Mouse (Mus musculus) limb, embryonic 13.5 days (tissue): ENCODE measurements at regions not wholly inside any gene's neighbourhood (a gene's known extent, or its start where the extent isn't known, plus 50 kb on each side); places are given as distances from the start of the nearest gene placed in this dataset.

Experiments used
- ATAC-seq: fragments of 200-750 bp; cut with Nextera tagmentation; 2 replicates; pipeline ENCODE4 v1.8.0; 2017; ENCODE audit warnings: low read depth, moderate number of reproducible peaks, moderate TSS enrichment; ENCODE audit not compliant: low FRiP score
- H3K27ac ChIP-seq: fragments of 300-500 bp; sonication (generic); 2 replicates; pipeline ENCODE4 v1.5.1; 2015; ENCODE audit warnings: inconsistent platforms, mild to moderate bottlenecking, moderate library complexity
- H3K27me3 ChIP-seq: fragments of 300-500 bp; sonication (generic); 2 replicates; pipeline ENCODE4 v1.6.1; 2015; ENCODE audit warnings: mild to moderate bottlenecking, inconsistent platforms
- H3K36me3 ChIP-seq: fragments of 300-500 bp; sonication (generic); 2 replicates; pipeline ENCODE4 v1.6.1; 2015; ENCODE audit warnings: inconsistent platforms, mild to moderate bottlenecking, moderate library complexity
- H3K4me1 ChIP-seq: fragments of 300-500 bp; sonication (generic); 2 replicates; pipeline ENCODE4 v1.6.1; 2015; ENCODE audit warnings: inconsistent platforms
- H3K4me2 ChIP-seq: fragments of 300-500 bp; sonication (generic); replicated peaks from 2 replicates; pipeline ENCODE4 v1.6.1; 2015; ENCODE audit warnings: inconsistent platforms, mild to moderate bottlenecking, moderate library complexity
- H3K4me3 ChIP-seq: fragments of 300-500 bp; sonication (generic); 2 replicates; pipeline ENCODE4 v1.5.1; 2015; ENCODE audit warnings: moderate library complexity, mild to moderate bottlenecking, inconsistent platforms
- H3K9ac ChIP-seq: fragments of 300-500 bp; sonication (generic); 2 replicates; pipeline ENCODE4 v1.6.1; 2015; ENCODE audit warnings: mild to moderate bottlenecking, inconsistent platforms
- H3K9me3 ChIP-seq: fragments of 300-500 bp; sonication (generic); 2 replicates; pipeline ENCODE4 v1.6.1; 2016; ENCODE audit warnings: inconsistent platforms
- WGBS: fragments of 180-500 bp; shearing (Covaris S2); methylation state at CpG from one replicate; pipeline ENCODE4 v1.1.7; 2015; 5-methylcytosine and 5-hydroxymethylcytosine counted together

- no peaks in the 10 kb centered on the region for H3K36me3 ChIP-seq
- WGBS: 37% methylated on average over 4 of the region's 4 CpGs
Measured at GRCm38 (mm10) chr1:81661245-81661644, 571.7 kb upstream of the Gm9747 start.

DNA sequence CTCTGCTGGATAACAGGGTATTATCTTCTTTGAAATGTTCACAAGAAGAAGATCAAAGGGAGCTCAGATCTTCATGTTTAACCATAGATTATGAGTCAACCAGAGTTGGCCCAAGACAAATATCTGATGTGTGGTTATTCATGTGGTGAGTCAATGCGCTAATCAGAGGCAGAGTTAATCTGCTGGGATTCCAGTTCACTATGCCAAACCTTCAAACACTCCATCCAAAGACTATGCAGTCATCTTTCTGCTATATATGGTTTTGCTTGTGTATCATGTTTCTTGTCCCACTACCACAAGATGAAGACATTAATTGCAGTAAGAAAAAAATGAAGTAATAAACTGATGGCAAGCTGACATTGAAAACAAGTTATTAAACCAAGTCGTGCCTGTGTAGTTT lies 561.8 kb upstream of the Gm9747 start:
- H3K4me2 ChIP-seq: no peak overlapping the region
- WGBS: 72% methylated on average over 2 of the region's 2 CpGs

More at GRCm38 (mm10) chr1:81661245-81661644, 571.7 kb upstream of the Gm9747 start:
- Histone ChIP-seq H3K27ac (no peak overlapping the region), H3K9ac (no peak overlapping the region), H3K4me2 (no peak overlapping the region), H3K9me3 (no peaks in the 10 kb centered on the region), H3K4me3 (no peak overlapping the region), H3K4me1 (no peaks in the 10 kb centered on the region), H3K27me3 (no peaks in the 10 kb centered on the region)
- no peak for ATAC-seq

DNA sequence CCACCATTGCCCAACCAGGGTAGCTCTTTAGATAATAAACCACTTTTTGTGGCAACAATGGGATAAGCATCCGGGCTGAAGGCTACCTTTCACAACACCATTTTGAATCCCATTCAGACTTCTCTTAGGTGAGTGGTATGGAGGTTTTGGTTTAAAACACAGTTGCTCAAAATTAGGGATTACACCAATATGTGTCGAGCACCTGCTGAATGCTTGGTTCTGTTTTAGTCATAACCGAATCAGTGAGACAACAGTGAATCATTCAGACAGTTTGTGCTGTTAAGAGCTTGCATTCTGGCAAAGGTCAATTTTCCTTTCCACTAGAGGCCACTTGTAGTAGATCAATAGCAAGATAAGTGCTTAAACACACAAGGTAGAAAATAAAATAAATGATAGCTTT lies 561.2 kb upstream of the Gm9747 start:
- H3K9ac ChIP-seq: no peak overlapping the region
- H3K9me3 ChIP-seq: no peaks in the 10 kb centered on the region
- H3K4me3 ChIP-seq: no peak overlapping the region
- ATAC-seq: no peak
- WGBS: 81% methylated on average over 3 of the region's 3 CpGs
- 0 out of 2 replicates have a peak, but pooled peaks cover 7% of the 10 kb centered on the region for H3K4me1 ChIP-seq
- no peaks in the 10 kb centered on the region for H3K27me3 ChIP-seq
- H3K4me2 ChIP-seq: no peak overlapping the region
- no peaks in the 10 kb centered on the region for H3K36me3 ChIP-seq
- H3K27ac ChIP-seq: no peak overlapping the region

More for the DNA sequence above, 561.8 kb upstream of the Gm9747 start:
- Histone ChIP-seq H3K4me1 (0 out of 2 replicates have a peak, but pooled peaks cover 7% of the 10 kb centered on the region), H3K27me3 (no peaks in the 10 kb centered on the region), H3K4me3 (no peak overlapping the region), H3K9ac (no peak overlapping the region), H3K9me3 (no peaks in the 10 kb centered on the region), H3K36me3 (no peaks in the 10 kb centered on the region), H3K27ac (no peak overlapping the region)
- no peak for ATAC-seq

- peaks cover 11% of the 10 kb centered on the region for H3K4me1 ChIP-seq
- H3K4me2 ChIP-seq: no peak overlapping the region
- no peak overlapping the region for H3K9ac ChIP-seq
- no peak for ATAC-seq
- no peak overlapping the region for H3K27ac ChIP-seq
- H3K9me3 ChIP-seq: no peaks in the 10 kb centered on the region
- no peaks in the 10 kb centered on the region for H3K27me3 ChIP-seq
- 75% methylated on average over 5 of the region's 5 CpGs for WGBS
- no peak overlapping the region for H3K4me3 ChIP-seq
- H3K36me3 ChIP-seq: no peaks in the 10 kb centered on the region
Measured at GRCm38 (mm10) chr1:81675576-81676342, 557.2 kb upstream of the Gm9747 start.

- H3K9ac ChIP-seq: no peak overlapping the region
- no peak overlapping the region for H3K27ac ChIP-seq
- H3K4me2 ChIP-seq: no peak overlapping the region
- H3K4me3 ChIP-seq: no peak overlapping the region
- no peaks in the 10 kb centered on the region for H3K9me3 ChIP-seq
- H3K4me1 ChIP-seq: peaks cover 11% of the 10 kb centered on the region
- no peaks in the 10 kb centered on the region for H3K27me3 ChIP-seq
- H3K36me3 ChIP-seq: no peaks in the 10 kb centered on the region
- ATAC-seq: no peak
- WGBS: 22% methylated on average over 1 of the region's 1 CpGs
Measured at GRCm38 (mm10) chr1:81677768-81678400, 555.0 kb upstream of the Gm9747 start.

GRCm38 (mm10) chr1:81696129-81696528 lies 536.8 kb upstream of the Gm9747 start:
- Histone ChIP-seq H3K9ac (no peak overlapping the region), H3K9me3 (no peaks in the 10 kb centered on the region), H3K4me2 (no peak overlapping the region), H3K27ac (no peak overlapping the region), H3K4me1 (no peaks in the 10 kb centered on the region), H3K4me3 (no peak overlapping the region), H3K27me3 (no peaks in the 10 kb centered on the region), H3K36me3 (no peaks in the 10 kb centered on the region)
- no peak for ATAC-seq

DNA sequence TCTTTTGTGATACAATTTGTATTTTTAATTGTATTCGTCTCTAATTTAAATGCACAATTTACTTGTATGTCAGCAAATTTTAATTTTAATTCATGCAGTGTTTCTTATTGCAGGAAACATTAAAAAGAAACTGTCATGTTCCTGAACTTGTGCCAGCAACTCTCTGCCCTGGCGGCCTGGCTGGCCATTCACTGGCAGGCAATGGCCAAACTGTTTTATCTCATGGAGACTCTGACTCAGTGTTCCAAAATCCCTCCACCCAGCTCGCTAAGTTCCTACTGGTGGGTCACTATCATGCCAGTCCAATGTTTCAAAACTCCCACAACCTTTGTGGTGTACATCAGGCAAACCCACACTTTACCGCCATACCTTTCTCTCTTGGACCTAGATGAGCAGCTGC lies 523.7 kb upstream of the Gm9747 start:
- Histone ChIP-seq H3K27ac (no peak overlapping the region), H3K36me3 (no peaks in the 10 kb centered on the region), H3K27me3 (no peaks in the 10 kb centered on the region), H3K4me1 (no peaks in the 10 kb centered on the region), H3K9me3 (no peaks in the 10 kb centered on the region), H3K9ac (no peak overlapping the region), H3K4me2 (no peak overlapping the region), H3K4me3 (no peak overlapping the region)
- ATAC-seq: no peak
- 92% methylated on average over 4 of the region's 4 CpGs for WGBS

GRCm38 (mm10) chr1:81717091-81717490 lies 515.8 kb upstream of the Gm9747 start:
- Histone ChIP-seq H3K27ac (no peak overlapping the region), H3K4me3 (no peak overlapping the region), H3K4me1 (peaks cover 7% of the 10 kb centered on the region), H3K4me2 (no peak overlapping the region), H3K27me3 (no peaks in the 10 kb centered on the region), H3K36me3 (no peaks in the 10 kb centered on the region), H3K9ac (no peak overlapping the region), H3K9me3 (no peaks in the 10 kb centered on the region)
- ATAC-seq: no peak
- 79% methylated on average over 6 of the region's 6 CpGs for WGBS

GRCm38 (mm10) chr1:81718233-81718632 lies 514.7 kb upstream of the Gm9747 start:
- peak; percentile 48; the same call in 1 of the 2 replicates for ATAC-seq
- peaks cover 7% of the 10 kb centered on the region for H3K4me1 ChIP-seq

GRCm38 (mm10) chr1:81724859-81725258 lies 508.1 kb upstream of the Gm9747 start:
- H3K36me3 ChIP-seq: no peaks in the 10 kb centered on the region
- no peaks in the 10 kb centered on the region for H3K9me3 ChIP-seq
- H3K4me1 ChIP-seq: no peaks in the 10 kb centered on the region
- no peak overlapping the region for H3K4me3 ChIP-seq
- no peak overlapping the region for H3K4me2 ChIP-seq
- H3K27ac ChIP-seq: no peak overlapping the region
- ATAC-seq: no peak
- 87% methylated on average over 2 of the region's 2 CpGs for WGBS
- H3K9ac ChIP-seq: no peak overlapping the region
- no peaks in the 10 kb centered on the region for H3K27me3 ChIP-seq

More at GRCm38 (mm10) chr1:81718233-81718632, 514.7 kb upstream of the Gm9747 start:
- no peaks in the 10 kb centered on the region for H3K27me3 ChIP-seq
- H3K27ac ChIP-seq: no peak overlapping the region; the same call in 1 of the 2 replicates
- H3K4me3 ChIP-seq: no peak overlapping the region
- no peak overlapping the region for H3K4me2 ChIP-seq
- no peaks in the 10 kb centered on the region for H3K9me3 ChIP-seq
- H3K9ac ChIP-seq: no peak overlapping the region
- H3K36me3 ChIP-seq: no peaks in the 10 kb centered on the region

DNA sequence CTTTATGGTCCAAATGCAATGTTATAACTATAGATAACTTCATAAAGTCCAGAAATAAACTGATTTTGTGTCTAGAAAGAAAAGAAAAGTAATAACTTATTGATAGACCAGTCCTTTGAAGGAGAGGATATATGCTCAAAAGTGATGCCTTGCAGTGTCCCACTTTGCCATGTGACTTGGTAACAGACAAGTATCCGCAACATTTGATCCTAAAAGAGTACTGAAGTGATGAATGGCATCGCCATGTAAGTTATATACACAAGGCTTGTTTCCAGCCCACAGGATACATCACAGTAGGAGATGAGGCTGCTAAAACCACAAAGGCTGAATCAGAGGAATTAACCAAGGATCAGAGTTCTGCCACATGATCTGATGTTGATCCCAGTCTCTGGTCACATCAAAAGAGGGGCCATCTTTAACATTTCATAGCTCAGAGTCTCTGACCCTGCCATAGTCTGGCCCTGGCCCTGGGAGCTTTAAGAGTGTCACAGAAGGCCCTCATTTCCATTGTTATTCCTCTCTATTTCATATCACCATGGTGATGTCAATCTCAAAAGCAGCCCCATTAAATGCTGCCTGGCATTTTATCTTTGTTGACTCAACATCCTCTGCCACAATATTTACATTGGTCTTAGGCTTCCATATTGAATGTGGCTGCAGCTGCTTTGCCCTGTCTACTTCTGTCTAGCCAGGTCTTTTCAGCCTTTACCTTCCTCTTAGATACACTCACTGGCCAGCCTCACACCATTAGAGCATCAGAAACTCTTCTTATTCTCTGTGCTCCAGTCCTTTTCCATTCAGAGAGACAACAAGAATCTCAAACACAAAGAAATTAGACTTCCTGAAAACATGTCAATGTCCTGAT lies 506.4 kb upstream of the Gm9747 start:
- H3K27ac ChIP-seq: no peak overlapping the region
- H3K9ac ChIP-seq: no peak overlapping the region
- H3K4me2 ChIP-seq: no peak overlapping the region
- no peaks in the 10 kb centered on the region for H3K9me3 ChIP-seq
- no peak for ATAC-seq
- 87% methylated on average over 2 of the region's 2 CpGs for WGBS
- H3K27me3 ChIP-seq: no peaks in the 10 kb centered on the region
- H3K36me3 ChIP-seq: no peaks in the 10 kb centered on the region
- no peak overlapping the region for H3K4me3 ChIP-seq
- H3K4me1 ChIP-seq: no peaks in the 10 kb centered on the region
